Mouse (Mus musculus) heart, postnatal 14 days (tissue): ENCODE data around the gene Mad1l1. TPM values are rescaled to one million over a fixed set of nuclear protein-coding genes. Genes with fewer than 3 reads are reported as not detected.

Experiments used
- DNase-seq, 2 experiments: peaks; one replicate each; pipeline ENCODE4 v3.0.0; 2021 to 2022
- intact Hi-C: fragments of 180-260 bp; cut with DNase I; formaldehyde crosslinking; loops from one replicate; pipeline ENCODE4 v1.15.1; 2025
- total RNA-seq, 2 experiments: library from RNA; stranded (reverse); gene quantifications; 2 replicates each; pipeline ENCODE4 v1.2.3; 2021

The Mad1l1 gene
- total RNA-seq, 2 experiments from 2014 or later, result 14.7 to 14.8 TPM

DNA sequence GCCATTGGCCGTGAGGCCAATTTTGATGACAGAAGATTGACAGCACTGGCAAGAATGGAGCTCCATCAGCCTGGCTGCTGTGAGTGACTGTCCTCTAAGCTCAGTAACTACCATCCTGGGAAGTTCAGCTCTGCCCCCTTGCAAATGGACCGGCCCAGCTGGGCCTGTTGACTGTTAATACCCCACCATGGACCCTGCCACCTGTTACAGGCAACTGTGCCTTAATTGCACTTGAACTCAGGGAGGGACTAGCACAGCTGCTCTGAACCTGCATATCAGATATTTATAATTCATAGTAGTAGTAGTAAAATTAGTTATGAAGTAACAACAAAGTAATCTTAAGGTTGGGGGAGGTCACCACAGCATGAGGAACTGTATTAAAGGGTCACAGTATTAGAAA, 244.9 kb downstream of the Mad1l1 start:
- DNase-seq, result no peak
- intact Hi-C loops, result no loop called here

DNA sequence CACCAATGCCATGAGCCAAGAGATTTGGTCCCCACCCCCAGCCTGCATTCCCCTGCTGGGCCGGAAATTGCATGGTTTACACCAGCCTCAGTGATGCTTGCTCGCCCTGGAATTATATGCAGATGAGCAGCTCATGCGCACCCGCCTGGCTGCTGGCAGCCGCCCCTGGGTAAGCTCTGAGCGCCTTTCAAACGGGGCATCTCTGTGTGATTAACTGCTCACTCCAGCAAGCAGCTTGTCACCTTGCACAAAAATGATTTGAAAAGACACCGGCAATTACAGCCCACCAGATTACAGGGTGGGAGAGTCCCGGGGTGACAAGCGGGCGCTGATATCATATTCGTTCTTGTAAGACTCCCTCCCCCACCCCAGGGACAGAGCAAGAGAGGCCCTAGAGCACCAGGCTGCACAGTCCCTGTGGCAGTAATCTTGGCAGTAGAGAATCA, 247.7 kb downstream of the Mad1l1 start:
- DNase-seq, result no peak
- intact Hi-C loops, result no loop called here

- DNase-seq, result no peak
- intact Hi-C loops, result no loop called here
Measured at GRCm38 (mm10) chr5:140073148-140073670, 248.1 kb downstream of the Mad1l1 start.

DNA sequence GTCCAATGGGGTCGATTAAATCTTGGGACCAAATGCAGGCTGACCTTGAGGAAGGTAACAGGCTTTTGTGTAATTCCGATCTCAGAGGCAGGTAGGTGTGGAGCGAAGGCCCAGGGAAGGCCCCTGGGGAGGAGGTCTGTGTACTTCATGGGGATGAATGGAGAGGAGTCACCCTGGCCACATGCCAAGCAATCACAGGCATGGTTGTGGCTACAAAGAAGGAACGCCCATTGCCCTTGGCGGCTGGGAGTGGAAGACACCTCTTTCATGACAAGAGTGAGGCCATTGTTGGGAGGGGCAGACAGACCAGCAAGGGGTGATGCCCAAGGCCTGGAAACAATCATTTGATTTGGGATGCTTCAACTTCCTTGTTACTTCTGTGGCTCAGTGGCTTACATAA, 252.8 kb downstream of the Mad1l1 start:
- intact Hi-C loops, result no loop called here
- no peak for DNase-seq

GRCm38 (mm10) chr5:140068051-140068450, 253.3 kb downstream of the Mad1l1 start:
- DNase-seq, result no peak
- intact Hi-C loops, result no loop called here

DNA sequence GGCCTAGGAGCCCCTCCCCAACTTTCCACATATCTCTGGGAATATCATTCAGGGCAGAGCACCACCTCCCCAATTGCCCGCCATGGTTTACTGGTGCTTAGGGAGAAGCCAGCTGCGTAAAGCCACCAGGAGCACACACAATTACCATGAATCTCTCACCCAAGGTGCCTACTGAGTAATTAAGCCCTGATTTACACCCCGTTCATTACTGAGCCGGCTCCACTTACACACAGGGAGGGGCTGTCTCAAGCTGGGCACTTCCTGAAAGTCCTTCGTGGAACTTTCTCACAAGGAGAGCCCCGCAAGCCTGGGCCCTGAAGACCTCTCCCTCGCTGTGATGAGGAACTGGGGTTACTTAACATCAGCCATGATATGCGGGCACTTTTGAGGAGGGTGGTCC, 254.6 kb downstream of the Mad1l1 start:
- intact Hi-C loops, result no loop called here
- no peak for DNase-seq

GRCm38 (mm10) chr5:140066281-140066680, 255.1 kb downstream of the Mad1l1 start:
- intact Hi-C loops, result no loop called here

GRCm38 (mm10) chr5:140065281-140065945, 255.9 kb downstream of the Mad1l1 start:
- intact Hi-C loops, result no loop called here

More at GRCm38 (mm10) chr5:140066281-140066680, 255.1 kb downstream of the Mad1l1 start:
- DNase-seq, result no peak

DNA sequence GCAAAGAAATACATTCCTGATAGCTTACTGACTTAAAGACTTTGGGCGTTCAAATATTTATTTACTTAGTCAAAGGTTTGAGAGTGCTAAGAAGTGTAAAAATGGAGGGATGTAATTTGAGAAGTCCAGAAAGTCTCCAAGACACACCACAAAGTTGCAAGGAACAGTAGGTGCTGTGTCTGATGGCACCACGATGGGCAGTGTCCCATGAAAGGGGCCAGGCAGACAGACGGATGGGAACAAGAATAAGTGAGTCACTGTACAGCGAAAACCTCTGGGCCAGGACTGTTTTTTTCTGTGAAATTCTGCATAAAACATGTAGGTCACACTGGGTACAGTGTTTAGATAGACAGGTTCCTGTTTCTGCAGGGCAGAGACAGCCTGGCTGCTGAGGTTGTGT, 256.8 kb downstream of the Mad1l1 start:
- intact Hi-C loops, result no loop called here
- no peak for DNase-seq

More at GRCm38 (mm10) chr5:140065281-140065945, 255.9 kb downstream of the Mad1l1 start:
- DNase-seq, result no peak

DNA sequence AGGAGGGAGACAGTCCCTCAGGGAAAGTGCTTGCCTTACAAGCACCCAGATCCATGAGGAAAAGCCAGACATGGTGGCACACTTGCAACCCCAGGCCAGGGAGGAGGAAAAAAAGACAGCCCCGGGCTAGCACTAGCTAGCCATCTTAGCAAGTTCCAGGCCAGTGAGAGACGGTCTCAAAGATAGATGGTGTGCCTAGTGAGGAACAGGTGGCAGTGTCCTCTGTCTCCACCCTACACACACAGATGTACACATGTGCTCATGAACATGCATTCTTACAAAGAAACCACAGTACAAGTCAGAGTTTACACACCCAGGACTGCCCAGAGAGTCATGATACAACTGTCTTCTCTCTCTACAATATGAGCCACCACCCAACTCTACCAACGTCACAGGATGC, 258.5 kb downstream of the Mad1l1 start:
- DNase-seq, result no peak
- intact Hi-C loops, result no loop called here

- intact Hi-C loops, result no loop called here
- no peak for DNase-seq
Measured at GRCm38 (mm10) chr5:140062316-140062715, 259.0 kb downstream of the Mad1l1 start.

GRCm38 (mm10) chr5:140061296-140061879, 260.0 kb downstream of the Mad1l1 start:
- peak; percentile 33 to 34 for DNase-seq
- intact Hi-C loops, result no loop called here

- intact Hi-C loops, result loop anchor here (10.0 kb wide), 1 partner anchor 229 kb away; no protein-coding TSS in a partner anchor
- peak; percentile 18 to 29 for DNase-seq
Measured at GRCm38 (mm10) chr5:140056291-140056690, 265.1 kb downstream of the Mad1l1 start.

- intact Hi-C loops, result loop anchor here (10.0 kb wide), 1 partner anchor 229 kb away; no protein-coding TSS in a partner anchor
- DNase-seq, result peak; percentile 35 to 58
Measured at GRCm38 (mm10) chr5:140055431-140055830, 265.9 kb downstream of the Mad1l1 start.

DNA sequence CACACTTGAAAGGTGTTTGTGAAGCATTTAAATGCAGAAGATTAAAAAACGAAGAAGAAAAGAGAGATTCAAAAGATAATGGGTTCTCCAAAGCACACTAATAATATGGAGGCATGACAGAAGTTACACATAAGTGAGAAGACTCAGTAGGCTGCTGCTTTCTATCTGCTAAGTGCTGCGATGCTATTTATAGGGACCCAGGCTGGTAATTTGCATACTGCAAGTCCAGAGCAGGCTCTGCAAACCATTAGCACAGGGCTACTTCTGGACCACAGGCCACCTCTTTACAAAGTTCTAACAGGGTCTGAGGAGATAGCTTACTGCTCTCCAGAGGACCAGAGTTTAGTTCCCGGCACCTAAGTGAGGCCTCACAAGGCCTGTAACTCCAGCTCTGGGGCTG, 267.7 kb downstream of the Mad1l1 start:
- DNase-seq, result no peak

DNA sequence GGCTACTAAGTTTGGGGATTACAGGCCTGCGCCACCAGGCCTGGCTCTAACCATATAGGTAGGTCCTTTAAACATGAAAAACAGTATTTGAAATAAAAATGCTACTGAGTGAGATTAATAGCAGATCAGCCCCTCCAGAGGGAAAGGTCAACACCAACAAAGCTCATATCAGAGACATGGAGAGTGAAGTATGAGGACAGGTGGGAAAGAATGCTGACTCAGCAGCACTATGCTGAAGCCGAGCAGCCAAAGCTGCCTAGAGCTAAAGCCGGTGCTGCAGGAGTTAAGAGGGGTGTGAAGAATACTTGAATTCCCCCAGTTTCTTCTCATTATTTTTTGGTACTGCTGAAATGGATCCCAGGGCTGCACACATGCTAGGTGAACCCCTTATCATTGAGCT, 268.9 kb downstream of the Mad1l1 start:
- intact Hi-C loops, result loop anchor here (10.0 kb wide), 1 partner anchor 232 kb away; no protein-coding TSS in a partner anchor
- no peak for DNase-seq

More for the DNA sequence above, 267.7 kb downstream of the Mad1l1 start:
- intact Hi-C loops, result loop anchor here (10.0 kb wide), 1 partner anchor 231 kb away; no protein-coding TSS in a partner anchor

- intact Hi-C loops, result no loop called here
- DNase-seq, result no peak
Measured at GRCm38 (mm10) chr5:140045453-140045852, 275.9 kb downstream of the Mad1l1 start.

DNA sequence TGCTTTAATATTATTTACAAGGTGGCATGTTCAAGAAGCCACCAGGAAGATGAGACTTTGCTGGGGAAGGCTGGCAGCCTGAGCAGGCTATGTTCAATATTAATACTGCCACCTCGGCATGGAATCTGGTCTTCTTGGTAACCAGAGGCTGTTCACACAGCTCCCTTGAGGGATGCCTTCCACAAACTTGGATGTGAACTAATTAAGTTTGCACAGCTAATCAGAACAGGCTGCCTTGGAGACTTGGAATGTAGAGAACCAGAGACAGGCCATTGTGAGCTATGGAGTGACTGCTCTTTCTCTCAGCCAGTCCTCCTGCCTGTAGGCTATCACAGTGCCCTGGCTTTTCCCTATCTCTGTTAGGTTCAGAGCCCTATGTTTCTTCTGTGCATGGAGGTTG, 278.4 kb downstream of the Mad1l1 start:
- intact Hi-C loops, result loop anchor here (5.0 kb wide), 1 partner anchor 136 kb away; the partner anchor contains the start of gene Elfn1
- DNase-seq, result no peak

- DNase-seq, result no peak
- intact Hi-C loops, result loop anchor here (5.0 kb wide), 1 partner anchor 135 kb away; the partner anchor contains the start of gene Elfn1
Measured at GRCm38 (mm10) chr5:140042002-140042611, 279.2 kb downstream of the Mad1l1 start.

- intact Hi-C loops, result loop anchor here (5.0 kb wide), 1 partner anchor 134 kb away; the partner anchor contains the start of gene Elfn1
- DNase-seq, result no peak
Measured at GRCm38 (mm10) chr5:140041055-140041454, 280.3 kb downstream of the Mad1l1 start.
